Mouse (Mus musculus) regulatory T cell (primary cell): ENCODE measurements around the gene Gtpbp6.
"Not testable (repeated sequence)": the region's sequence is repeated elsewhere in the genome, so short reads cannot be mapped to it uniquely, and the experiment has no call there.

ENCODE experiments used
- in situ Hi-C: fragments of 300-600 bp; cut with MboI, MseI; formaldehyde crosslinking; loops from one replicate; pipeline ENCODE4 v1.15.1; 2025; ENCODE audit warnings: high pct_unique_total_duplicates

Gene Gtpbp6

DNA sequence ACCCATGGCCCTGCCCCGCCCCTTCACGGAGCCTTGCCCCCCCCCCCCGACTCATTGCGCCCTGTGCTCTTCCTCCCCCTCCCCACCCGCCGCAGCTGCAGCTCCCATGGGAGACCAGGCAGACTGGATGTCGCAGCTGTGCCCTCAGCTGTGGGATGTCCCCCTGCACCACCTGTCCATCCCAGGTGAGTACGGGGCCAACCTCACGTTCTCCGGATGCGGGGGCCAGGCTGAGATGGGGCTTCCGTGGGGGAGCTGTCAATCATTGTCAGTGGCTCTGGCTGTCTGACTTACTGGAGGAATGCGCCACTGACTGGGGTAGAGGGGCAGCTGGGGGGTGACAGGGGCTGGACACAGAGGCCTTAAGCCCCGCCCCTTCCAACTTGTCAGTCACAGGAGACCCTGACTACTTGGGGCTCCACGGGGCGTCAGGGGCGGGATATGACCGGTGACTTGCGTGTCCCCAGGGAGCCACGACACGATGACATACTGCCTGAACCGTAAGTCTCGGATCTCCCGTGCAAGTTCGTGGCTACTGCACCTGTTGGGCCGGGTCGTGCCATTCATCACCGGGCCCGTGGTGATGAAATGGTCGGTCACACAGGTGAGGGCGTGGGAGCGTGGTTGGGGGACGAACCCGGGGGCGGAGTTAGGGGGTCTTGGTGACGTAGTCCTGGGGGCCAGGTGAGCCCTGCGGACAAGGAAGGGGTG, 6.9 kb downstream of the Gtpbp6 start:
- in situ Hi-C loops, result loop anchor here (5.0 to 10.0 kb wide), 4 partner anchors 46 to 549 kb away; partner anchors contain the start of gene Gm15446

- in situ Hi-C loops, result loop anchor here (5.0 to 10.0 kb wide), 4 partner anchors 45 to 548 kb away; partner anchors contain the start of gene Gm15446
Observed at GRCm38 (mm10) chr5:110099656-110100580, 8.1 kb downstream of the Gtpbp6 start, which contains the start of gene Plcxd1. TSS of gene Plcxd1 (plus strand) at chr5:110099969.

GRCm38 (mm10) chr5:110098991-110099477, 9.0 kb downstream of the Gtpbp6 start:
- in situ Hi-C loops, result no loop called here

GRCm38 (mm10) chr5:110094847-110095213, 13.2 kb downstream of the Gtpbp6 start:
- in situ Hi-C loops, result no loop called here

DNA sequence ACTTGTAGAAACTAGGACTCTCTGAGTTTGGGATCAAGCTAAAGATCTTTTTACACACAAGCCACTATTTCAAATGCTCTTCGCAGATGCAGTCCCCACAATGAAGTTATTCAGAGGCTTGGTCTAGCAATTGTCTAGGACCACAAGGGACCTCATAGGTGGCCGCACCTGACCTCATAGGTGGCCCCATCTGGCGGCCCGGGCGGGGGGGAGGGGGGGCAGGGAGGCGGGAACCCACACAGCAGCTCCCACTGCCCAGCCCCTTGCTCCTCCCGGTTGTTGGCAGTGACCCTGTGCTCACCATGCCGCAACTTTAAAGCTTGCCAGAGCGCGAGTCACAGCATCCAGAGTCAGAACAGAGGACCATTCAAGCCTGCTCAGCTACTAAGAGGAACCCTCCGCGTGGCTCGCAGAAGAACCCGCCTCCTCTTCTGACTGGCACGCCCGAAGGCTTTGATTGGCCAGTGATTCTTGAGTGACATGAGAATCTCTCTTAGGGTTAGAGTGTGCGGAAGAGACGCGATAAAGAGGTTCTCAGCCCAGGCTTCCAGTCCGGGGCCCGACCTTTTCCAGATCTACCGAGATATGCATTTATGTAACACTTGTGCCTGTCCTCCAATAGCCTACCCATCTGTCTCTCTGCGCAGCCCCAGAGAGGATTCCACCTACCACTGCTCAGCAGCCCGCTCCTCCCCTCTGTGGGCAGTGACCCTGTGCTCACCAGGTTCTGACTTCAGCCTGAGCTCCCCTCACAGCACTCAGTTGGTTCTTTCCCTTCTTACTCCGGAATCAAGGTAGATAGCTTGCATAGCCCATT, 13.8 kb downstream of the Gtpbp6 start, which contains the start of gene Gm35315:
Gene Gm35315, minus strand, starts transcription at position 391 of the 817 bp plus-strand sequence.
- in situ Hi-C loops, result no loop called here

GRCm38 (mm10) chr5:110091546-110091945, 16.5 kb downstream of the Gtpbp6 start:
- in situ Hi-C loops, result no loop called here

DNA sequence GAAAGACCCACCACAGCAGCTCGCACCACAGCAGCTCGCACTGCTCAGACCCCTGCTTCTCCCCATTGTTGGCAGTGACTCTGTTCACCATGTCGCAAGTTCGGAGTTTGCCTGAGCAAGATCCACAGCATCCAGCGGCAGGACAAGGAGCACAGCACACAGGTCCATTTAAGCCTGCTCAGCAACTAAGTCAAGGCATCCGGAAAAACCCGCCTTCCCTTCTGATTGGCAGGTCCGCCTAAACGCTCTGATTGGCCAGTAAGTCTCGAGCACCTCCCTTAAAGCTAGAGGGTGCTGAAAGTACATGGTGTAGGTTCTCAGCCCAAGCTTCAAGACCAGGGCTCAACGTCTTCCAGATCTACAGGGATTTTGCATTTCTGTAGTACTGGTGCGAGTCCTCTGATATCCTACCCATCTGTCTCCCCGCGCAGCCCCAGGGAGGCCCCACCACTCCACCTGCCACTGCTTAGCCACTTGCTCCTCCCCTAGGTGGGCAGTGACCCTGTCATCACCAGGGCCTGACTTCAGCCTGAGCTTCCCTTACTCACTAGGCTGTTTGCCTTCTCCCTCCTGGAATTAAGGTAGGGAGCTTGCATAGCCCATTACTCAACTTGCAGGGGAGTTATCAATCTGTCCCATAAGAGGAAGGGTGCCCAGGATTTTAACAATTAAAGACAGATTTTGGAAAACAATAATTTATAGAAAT, 21.7 kb downstream of the Gtpbp6 start:
- in situ Hi-C loops, result no loop called here

GRCm38 (mm10) chr5:110082961-110083360, 25.0 kb downstream of the Gtpbp6 start:
- in situ Hi-C loops, result no loop called here

DNA sequence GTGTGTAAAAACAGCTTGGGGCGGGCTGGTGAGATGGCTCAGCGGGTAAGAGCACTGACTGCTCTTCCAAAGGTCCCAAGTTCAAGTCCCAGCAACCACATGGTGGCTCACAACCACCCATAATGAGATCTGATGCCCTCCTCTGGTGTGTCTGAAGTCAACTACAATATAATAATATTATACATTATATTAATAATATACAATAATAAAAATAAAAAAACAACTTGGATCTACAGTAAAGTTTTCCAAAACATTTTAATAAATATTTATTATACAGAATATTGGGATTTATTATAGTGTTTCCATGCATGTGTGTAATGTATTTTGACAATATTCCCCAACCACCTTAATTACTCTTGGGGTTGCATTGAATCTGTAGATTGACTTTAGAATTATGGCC, 35.6 kb downstream of the Gtpbp6 start, which contains the start of gene Gm17655:
Gene Gm17655, minus strand, starts transcription at position 101 of the 400 bp plus-strand sequence.
- in situ Hi-C loops, result not testable (repeated sequence)

GRCm38 (mm10) chr5:110057637-110058408, 50.2 kb downstream of the Gtpbp6 start:
- in situ Hi-C loops, result loop anchor here (10.0 kb wide), 1 partner anchor 47 kb away; the partner anchor contains the start of gene Gtpbp6
